Mouse (Mus musculus): ENCODE data around the gene Eif1ad. TPM values are rescaled to one million over a fixed set of nuclear protein-coding genes. Genes with fewer than 3 reads are reported as not detected.
"Not testable (repeated sequence)": the region's sequence is repeated elsewhere in the genome, so short reads cannot be mapped to it uniquely, and the experiment has no call there.

The Eif1ad gene
- polyA plus RNA-seq, 1 experiment from 2014 or later = 49.9 TPM

- no peaks in the 10 kb centered on the region for H3K36me3 ChIP-seq (ENCODE audit: control insufficient read depth, insufficient read depth)
- H3K4me1 ChIP-seq (replicated peaks; ENCODE audit: control insufficient read depth, insufficient read depth, low read length) = peaks cover 6% of the 10 kb centered on the region
- WGBS = 4% methylated on average over 34 of the region's 34 CpGs
- H3K4me2 ChIP-seq (ENCODE audit: low read length) = peak overlapping the region; percentile 74
- H3K4me3 ChIP-seq (replicated peaks; ENCODE audit: low read length) = peak overlapping the region; percentile 41
- H3K27me3 ChIP-seq (replicated peaks; ENCODE audit: control insufficient read depth, insufficient read depth, low read length) = no peaks in the 10 kb centered on the region
- peak overlapping the region; percentile 69 for H3K9ac ChIP-seq (replicated peaks; ENCODE audit: low read depth, low read length)
- no peak overlapping the region for H3K27ac ChIP-seq (ENCODE audit: low read length)
- no peaks in the 10 kb centered on the region for H3K9me3 ChIP-seq (ENCODE audit: control insufficient read depth, low read length)
- no peak for ATAC-seq
Observed at GRCm38 (mm10) chr19:5348526-5349501, 17.7 kb upstream of the Eif1ad start.

GRCm38 (mm10) chr19:5349502-5349873 lies 17.1 kb upstream of the Eif1ad start, which contains the start of gene Cst6:
Cst6 (minus strand) TSS chr19:5349574.
- Histone ChIP-seq H3K4me3 (replicated peaks; ENCODE audit: low read length) (peak within 1 kb of the TSS; percentile 41), H3K4me2 (ENCODE audit: low read length) (peak within 1 kb of the TSS; percentile 74), H3K9ac (replicated peaks; ENCODE audit: low read depth, low read length) (peak within 1 kb of the TSS; percentile 69)
- 62% methylated on average over 6 of the region's 6 CpGs for WGBS
- H3K27me3 ChIP-seq (replicated peaks; ENCODE audit: control insufficient read depth, insufficient read depth, low read length); H3K36me3 ChIP-seq (ENCODE audit: control insufficient read depth, insufficient read depth); H3K4me1 ChIP-seq (replicated peaks; ENCODE audit: control insufficient read depth, insufficient read depth, low read length); H3K9me3 ChIP-seq (ENCODE audit: control insufficient read depth, low read length); ATAC-seq; H3K27ac ChIP-seq (ENCODE audit: low read length): not testable (repeated sequence)

- Histone ChIP-seq H3K4me1 (replicated peaks; ENCODE audit: control insufficient read depth, insufficient read depth, low read length) (peaks cover 6% of the 10 kb centered on the region), H3K36me3 (ENCODE audit: control insufficient read depth, insufficient read depth) (no peaks in the 10 kb centered on the region), H3K4me2 (ENCODE audit: low read length) (no peak overlapping the region), H3K9me3 (ENCODE audit: control insufficient read depth, low read length) (no peaks in the 10 kb centered on the region), H3K27me3 (replicated peaks; ENCODE audit: control insufficient read depth, insufficient read depth, low read length) (no peaks in the 10 kb centered on the region), H3K4me3 (replicated peaks; ENCODE audit: low read length) (no peak overlapping the region), H3K27ac (ENCODE audit: low read length) (no peak overlapping the region), H3K9ac (replicated peaks; ENCODE audit: low read depth, low read length) (no peak overlapping the region)
- ATAC-seq = no peak
- WGBS = 76% methylated on average over 2 of the region's 2 CpGs
Observed at GRCm38 (mm10) chr19:5353609-5354008, 12.9 kb upstream of the Eif1ad start.

- ATAC-seq = no peak
- Histone ChIP-seq H3K27me3 (replicated peaks; ENCODE audit: control insufficient read depth, insufficient read depth, low read length) (no peaks in the 10 kb centered on the region), H3K36me3 (ENCODE audit: control insufficient read depth, insufficient read depth) (no peaks in the 10 kb centered on the region), H3K9ac (replicated peaks; ENCODE audit: low read depth, low read length) (no peak overlapping the region), H3K4me3 (replicated peaks; ENCODE audit: low read length) (no peak overlapping the region), H3K27ac (ENCODE audit: low read length) (no peak overlapping the region), H3K4me1 (replicated peaks; ENCODE audit: control insufficient read depth, insufficient read depth, low read length) (no peaks in the 10 kb centered on the region), H3K9me3 (ENCODE audit: control insufficient read depth, low read length) (no peaks in the 10 kb centered on the region), H3K4me2 (ENCODE audit: low read length) (no peak overlapping the region)
- no CpG with 5 or more reads among the region's 1 CpGs for WGBS
Observed at GRCm38 (mm10) chr19:5356080-5356479, 10.5 kb upstream of the Eif1ad start.

GRCm38 (mm10) chr19:5362186-5362585 lies 4.4 kb upstream of the Eif1ad start:
- H3K27me3 ChIP-seq (replicated peaks; ENCODE audit: control insufficient read depth, insufficient read depth, low read length) = no peaks in the 10 kb centered on the region
- H3K27ac ChIP-seq (ENCODE audit: low read length) = no peak overlapping the region
- no peaks in the 10 kb centered on the region for H3K36me3 ChIP-seq (ENCODE audit: control insufficient read depth, insufficient read depth)
- peaks cover 7% of the 10 kb centered on the region for H3K4me1 ChIP-seq (replicated peaks; ENCODE audit: control insufficient read depth, insufficient read depth, low read length)
- no peak overlapping the region for H3K9ac ChIP-seq (replicated peaks; ENCODE audit: low read depth, low read length)
- WGBS = 87% methylated on average over 2 of the region's 2 CpGs
- no peaks in the 10 kb centered on the region for H3K9me3 ChIP-seq (ENCODE audit: control insufficient read depth, low read length)
- ATAC-seq = no peak
- H3K4me3 ChIP-seq (replicated peaks; ENCODE audit: low read length) = no peak overlapping the region
- no peak overlapping the region for H3K4me2 ChIP-seq (ENCODE audit: low read length)

- no peaks in the 10 kb centered on the region for H3K9me3 ChIP-seq (ENCODE audit: control insufficient read depth, low read length)
- no peak overlapping the region for H3K4me3 ChIP-seq (replicated peaks; ENCODE audit: low read length)
- WGBS = 93% methylated on average over 2 of the region's 2 CpGs
- H3K4me2 ChIP-seq (ENCODE audit: low read length) = no peak overlapping the region
- no peaks in the 10 kb centered on the region for H3K27me3 ChIP-seq (replicated peaks; ENCODE audit: control insufficient read depth, insufficient read depth, low read length)
- ATAC-seq = no peak
- H3K27ac ChIP-seq (ENCODE audit: low read length) = no peak overlapping the region
- no peak overlapping the region for H3K9ac ChIP-seq (replicated peaks; ENCODE audit: low read depth, low read length)
- peaks cover 22% of the 10 kb centered on the region for H3K4me1 ChIP-seq (replicated peaks; ENCODE audit: control insufficient read depth, insufficient read depth, low read length)
- H3K36me3 ChIP-seq (ENCODE audit: control insufficient read depth, insufficient read depth) = peaks cover 5% of the 10 kb centered on the region
Observed at GRCm38 (mm10) chr19:5364124-5364523, 2.4 kb upstream of the Eif1ad start.

GRCm38 (mm10) chr19:5365751-5366150 lies 790 bp upstream of the Eif1ad start:
- Histone ChIP-seq H3K4me2 (ENCODE audit: low read length) (peak overlapping the region; percentile 96), H3K9ac (replicated peaks; ENCODE audit: low read depth, low read length) (peak overlapping the region; percentile 76), H3K27me3 (replicated peaks; ENCODE audit: control insufficient read depth, insufficient read depth, low read length) (no peaks in the 10 kb centered on the region), H3K36me3 (ENCODE audit: control insufficient read depth, insufficient read depth) (peaks cover 18% of the 10 kb centered on the region), H3K4me1 (replicated peaks; ENCODE audit: control insufficient read depth, insufficient read depth, low read length) (peaks cover 22% of the 10 kb centered on the region), H3K4me3 (replicated peaks; ENCODE audit: low read length) (peak overlapping the region; percentile 92), H3K9me3 (ENCODE audit: control insufficient read depth, low read length) (no peaks in the 10 kb centered on the region), H3K27ac (ENCODE audit: low read length) (no peak overlapping the region)
- WGBS = 11% methylated on average over 11 of the region's 11 CpGs
- no peak for ATAC-seq

GRCm38 (mm10) chr19:5367053-5367359 lies 465 bp downstream of the Eif1ad start, which contains the start of gene Banf1:
Banf1 (minus strand) TSS chr19:5367168.
- Histone ChIP-seq H3K4me3 (replicated peaks; ENCODE audit: low read length) (peak within 1 kb of the TSS; percentile 92), H3K4me1 (replicated peaks; ENCODE audit: control insufficient read depth, insufficient read depth, low read length) (peaks cover 22% of the 10 kb centered on the region), H3K9ac (replicated peaks; ENCODE audit: low read depth, low read length) (peak within 1 kb of the TSS; percentile 76), H3K9me3 (ENCODE audit: control insufficient read depth, low read length) (no peaks in the 10 kb centered on the region), H3K27me3 (replicated peaks; ENCODE audit: control insufficient read depth, insufficient read depth, low read length) (no peaks in the 10 kb centered on the region), H3K36me3 (ENCODE audit: control insufficient read depth, insufficient read depth) (peaks cover 26% of the 10 kb centered on the region), H3K27ac (ENCODE audit: low read length) (peak within 1 kb of the TSS; percentile 96), H3K4me2 (ENCODE audit: low read length) (peak within 1 kb of the TSS; percentile 96)
- peak; percentile 6; the same call in 1 of the 2 replicates for ATAC-seq
- WGBS = 0% methylated on average over 33 of the region's 33 CpGs

- WGBS = 11% methylated on average over 11 of the region's 11 CpGs
- Histone ChIP-seq H3K27ac (ENCODE audit: low read length) (no peak overlapping the region), H3K36me3 (ENCODE audit: control insufficient read depth, insufficient read depth) (peaks cover 30% of the 10 kb centered on the region), H3K4me1 (replicated peaks; ENCODE audit: control insufficient read depth, insufficient read depth, low read length) (peaks cover 22% of the 10 kb centered on the region), H3K9ac (replicated peaks; ENCODE audit: low read depth, low read length) (peak overlapping the region; percentile 76), H3K4me3 (replicated peaks; ENCODE audit: low read length) (peak overlapping the region; percentile 92), H3K4me2 (ENCODE audit: low read length) (peak overlapping the region; percentile 88), H3K9me3 (ENCODE audit: control insufficient read depth, low read length) (no peaks in the 10 kb centered on the region), H3K27me3 (replicated peaks; ENCODE audit: control insufficient read depth, insufficient read depth, low read length) (no peaks in the 10 kb centered on the region)
- ATAC-seq = no peak
Observed at GRCm38 (mm10) chr19:5367455-5367854, 914 bp downstream of the Eif1ad start.
